Mouse (Mus musculus) T-helper 1 cell (primary cell): ENCODE data around the gene Atp6v1e1.
"Not testable (repeated sequence)": the region's sequence is repeated elsewhere in the genome, so short reads cannot be mapped to it uniquely, and the experiment has no call there.

Experiments
- in situ Hi-C: fragments of 300-600 bp; cut with MboI, MseI; formaldehyde crosslinking; loops from one replicate; pipeline ENCODE4 v1.15.1; 2025; ENCODE audit warnings: high pct_unique_total_duplicates

Atp6v1e1 gene

DNA sequence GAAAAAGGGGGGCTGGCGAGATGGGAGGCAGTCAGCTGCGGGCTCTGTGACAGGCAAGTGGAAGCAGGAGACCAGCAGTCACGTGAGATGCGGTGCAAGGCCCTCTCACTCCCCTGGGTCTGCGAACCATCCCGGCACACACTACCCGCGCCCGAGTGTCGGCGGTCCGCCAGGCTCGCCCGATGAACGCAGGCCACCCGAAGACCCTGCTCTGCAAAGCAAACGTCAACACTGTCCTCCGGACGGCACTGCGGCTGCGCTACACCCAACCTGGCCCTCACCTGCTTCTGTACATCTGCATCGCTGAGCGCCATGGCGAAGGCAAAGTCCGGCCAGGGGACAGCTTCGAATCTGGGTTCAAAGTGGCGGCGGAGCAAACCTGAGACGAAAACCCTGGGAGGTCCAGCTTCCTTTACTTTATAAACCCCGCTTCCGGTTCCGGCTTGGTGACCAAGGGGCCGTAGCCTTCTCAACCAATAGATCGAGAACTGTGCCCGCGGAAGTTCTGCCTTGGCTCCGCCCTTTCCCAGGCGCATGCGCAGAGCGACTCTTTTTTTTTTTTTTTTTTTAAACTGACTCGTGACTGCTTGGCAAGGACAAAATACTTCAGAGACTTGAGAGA is at the start of gene Atp6v1e1:
TSS of gene Atp6v1e1 (minus strand) at position 487 of the 622 bp plus-strand sequence.
- in situ Hi-C loops: no loop called here

DNA sequence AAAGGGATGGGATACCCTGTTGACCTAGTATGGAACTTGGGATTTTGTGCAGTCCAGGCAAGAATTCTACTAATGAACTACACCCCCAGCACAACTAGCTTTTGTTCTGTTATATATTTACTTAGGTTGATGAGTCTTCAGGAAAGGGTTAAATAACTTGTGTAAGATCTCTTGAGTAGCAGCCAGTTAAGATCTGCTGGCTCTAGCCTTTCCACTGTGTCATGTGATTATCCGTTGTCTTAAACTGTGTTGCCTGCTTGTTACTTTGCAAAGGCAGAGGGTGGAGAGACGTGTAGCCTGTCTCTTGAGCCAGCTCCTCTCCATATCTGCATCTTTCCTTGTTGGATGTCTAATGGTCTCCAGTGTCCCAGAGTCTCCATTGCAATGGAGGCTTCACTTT is 48.7 kb upstream of the Atp6v1e1 start:
- in situ Hi-C loops: no loop called here

DNA sequence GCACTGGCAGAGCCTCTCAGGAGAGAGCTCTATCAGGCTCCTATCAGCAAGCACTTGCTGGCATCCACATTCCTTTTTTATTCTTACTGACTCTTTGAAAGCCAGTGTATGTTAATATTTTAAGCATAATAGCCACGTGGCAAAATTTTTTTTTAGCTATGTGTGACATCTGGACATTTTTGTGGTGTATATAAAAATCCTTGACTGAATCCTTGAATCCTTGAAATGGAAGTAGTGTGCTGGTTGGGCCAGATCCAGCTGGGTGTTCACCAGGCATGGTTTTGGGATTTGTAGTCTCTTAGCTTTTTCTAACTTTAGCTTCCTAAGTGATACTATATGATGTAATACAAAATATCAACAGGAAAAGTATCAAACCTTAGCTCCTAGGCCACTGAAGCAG is 46.2 kb upstream of the Atp6v1e1 start:
- in situ Hi-C loops: no loop called here

DNA sequence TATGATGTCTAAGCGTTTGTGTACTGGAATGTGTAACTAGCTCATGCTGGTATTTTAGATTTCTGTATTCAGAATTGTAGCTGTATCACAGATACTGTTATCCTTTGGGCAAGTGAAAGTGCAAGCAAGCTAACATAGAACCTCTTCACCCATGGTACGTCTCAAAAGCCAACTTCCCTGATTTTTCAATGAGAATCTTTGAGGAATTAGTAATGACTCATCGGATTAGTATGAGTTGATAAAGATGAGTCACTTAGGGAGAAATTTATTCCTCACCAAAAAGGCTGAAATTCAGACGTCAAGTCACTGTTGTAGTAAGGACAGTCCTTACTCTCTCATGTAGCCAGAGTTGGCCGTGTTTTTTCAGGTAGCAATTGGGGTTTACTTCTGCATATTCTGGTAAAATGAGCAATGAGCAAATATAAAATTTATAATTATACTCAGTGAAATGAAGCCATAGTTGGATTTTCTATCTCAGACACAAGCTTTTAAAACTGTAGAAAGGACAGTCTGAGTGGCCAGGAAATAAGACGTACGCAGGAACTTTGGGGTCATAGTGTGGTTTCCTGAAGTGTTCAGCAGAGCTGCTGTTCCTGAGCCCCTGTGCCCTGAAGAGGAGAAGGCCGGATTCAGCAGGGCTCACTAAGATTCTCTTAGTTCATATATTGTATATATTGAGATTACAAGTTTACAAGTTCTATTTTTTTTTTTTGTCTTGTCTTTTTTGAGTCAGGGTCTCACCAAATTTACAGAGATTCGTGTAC is 43.6 kb upstream of the Atp6v1e1 start:
- in situ Hi-C loops: no loop called here

DNA sequence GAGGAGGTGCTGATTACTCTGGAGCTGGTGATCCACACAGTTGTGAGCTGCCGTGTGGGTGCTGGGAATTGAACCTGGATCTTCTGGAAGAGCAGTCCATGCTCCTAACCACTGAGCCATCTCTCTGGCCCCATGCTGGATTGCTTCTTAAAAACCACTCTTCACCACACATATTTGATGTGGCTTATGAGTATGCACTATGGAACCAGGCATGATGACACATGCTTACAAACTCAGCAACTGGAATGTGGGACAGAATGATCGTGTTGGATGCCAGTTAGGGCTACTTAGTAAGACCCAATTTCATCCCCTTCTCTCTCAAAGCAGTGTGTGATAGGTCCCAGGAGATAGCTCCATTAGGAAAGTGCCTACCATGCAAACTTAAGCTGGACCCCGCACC is 37.5 kb upstream of the Atp6v1e1 start:
- in situ Hi-C loops: no loop called here

DNA sequence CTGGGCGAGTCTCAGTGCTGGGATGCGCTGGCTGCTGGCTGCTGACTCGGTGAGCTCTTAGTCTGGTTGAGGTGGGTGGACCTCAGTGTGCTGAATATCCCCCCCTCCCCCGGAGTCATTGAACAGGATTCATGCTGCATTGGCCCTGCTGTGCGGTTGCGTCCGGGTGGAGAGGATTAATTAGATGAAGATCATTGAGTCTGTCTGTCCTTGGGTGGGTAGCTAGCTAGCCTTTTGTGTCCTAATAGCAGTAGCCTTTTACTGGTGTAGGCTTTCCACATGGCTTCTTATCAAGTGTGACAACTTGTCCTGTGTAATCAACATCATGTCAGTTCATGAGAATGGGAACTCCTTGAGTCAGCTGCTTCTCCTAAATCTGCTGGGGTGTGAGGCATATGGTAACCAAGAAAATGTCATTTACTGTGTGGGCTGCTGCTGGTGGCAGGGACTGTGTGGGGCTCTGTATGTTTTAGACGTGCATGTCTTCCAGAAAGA is 35.7 kb upstream of the Atp6v1e1 start:
- in situ Hi-C loops: no loop called here

DNA sequence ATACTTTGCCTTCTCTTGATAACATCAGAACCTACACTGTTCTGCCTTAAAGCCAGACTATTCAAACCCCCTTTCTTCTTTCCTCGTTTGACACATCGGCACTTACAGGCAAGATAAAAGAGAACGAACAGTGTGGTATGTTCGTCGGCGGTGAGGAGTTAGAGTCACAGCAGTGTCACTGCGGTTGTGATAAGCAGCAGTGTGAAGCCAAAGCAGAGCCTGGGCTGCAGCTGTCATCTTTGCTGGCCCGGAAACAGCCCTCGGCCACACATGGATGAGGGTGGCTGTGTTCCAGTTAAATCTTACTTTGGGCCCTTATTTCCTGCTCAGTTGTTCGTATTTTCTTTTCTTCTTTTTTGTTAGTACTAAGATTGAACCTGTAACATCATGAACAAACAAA is 31.8 kb upstream of the Atp6v1e1 start:
- in situ Hi-C loops: no loop called here

DNA sequence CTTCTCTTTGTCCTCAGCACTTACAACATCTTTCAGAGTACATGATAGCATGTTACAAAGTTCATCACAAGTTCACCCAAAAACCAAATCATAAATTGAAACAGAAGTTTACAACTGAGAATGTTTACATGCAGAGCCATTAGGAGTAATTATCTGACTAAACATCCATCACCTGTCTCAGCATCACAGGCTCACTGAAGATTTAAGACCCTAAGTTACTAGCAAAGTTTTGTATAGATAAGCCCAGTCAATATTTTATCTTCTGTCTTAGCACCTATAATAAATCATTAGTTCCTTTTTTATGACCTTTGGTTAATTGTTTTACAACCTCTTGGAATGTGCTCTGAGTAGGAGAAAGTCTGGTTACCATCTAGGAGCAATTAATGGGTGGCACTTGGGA is 28.1 kb upstream of the Atp6v1e1 start:
- in situ Hi-C loops: not testable (repeated sequence)

DNA sequence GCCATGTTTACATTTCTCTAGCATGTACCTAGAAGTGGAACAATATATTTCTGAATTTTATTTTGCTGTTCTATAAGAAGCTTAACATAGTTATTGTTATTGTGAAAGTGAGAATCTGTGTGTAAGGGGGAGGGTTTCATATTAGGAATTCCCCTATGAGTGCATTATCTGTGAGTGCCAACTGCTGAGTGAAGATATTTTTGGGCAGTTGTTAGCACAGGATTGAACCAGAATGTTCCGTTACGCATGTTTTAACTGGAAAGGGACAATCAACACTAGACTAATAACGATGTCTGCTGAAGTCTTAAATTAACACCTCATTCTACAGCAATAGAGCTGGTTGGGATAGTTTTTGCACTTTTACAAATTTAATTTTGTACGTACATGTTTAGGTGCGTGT is 19.2 kb upstream of the Atp6v1e1 start:
- in situ Hi-C loops: no loop called here

DNA sequence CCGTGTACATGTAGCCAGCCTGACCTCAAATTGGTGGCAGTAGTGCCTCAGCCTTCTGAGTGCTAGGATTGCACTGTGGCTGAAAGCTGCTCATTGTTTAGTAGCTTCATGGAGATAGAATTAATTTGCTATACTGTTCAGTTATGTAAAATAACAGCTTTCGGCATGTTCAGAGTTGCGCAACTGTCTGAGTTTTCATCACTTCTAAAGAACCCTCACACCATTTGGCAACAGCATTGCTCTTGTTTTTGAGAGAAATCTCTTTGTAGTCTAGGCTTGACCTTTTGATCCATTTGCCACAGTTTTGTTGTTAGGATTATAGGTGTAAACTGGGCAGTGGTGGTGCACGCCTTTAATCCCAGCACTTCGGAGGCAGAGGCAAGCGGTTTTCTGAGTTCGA is 17.7 kb upstream of the Atp6v1e1 start:
- in situ Hi-C loops: no loop called here

DNA sequence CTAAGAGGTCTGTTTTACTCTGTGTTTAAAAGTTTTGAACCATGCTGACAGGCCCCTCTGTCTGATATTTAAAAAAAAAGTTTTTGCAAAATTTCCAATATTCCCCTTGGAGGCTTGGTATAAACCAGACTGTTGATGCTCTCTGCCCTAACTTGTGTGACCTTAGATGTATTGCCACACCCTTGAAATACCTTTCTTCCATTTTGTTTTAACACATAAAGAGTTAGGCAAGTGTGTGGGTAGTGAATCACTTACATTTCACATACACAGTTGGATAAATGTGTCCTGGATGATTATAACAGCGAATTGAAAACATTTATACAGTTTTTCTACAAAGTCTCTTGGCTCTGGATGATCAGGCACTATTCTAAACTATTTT is 14.5 kb upstream of the Atp6v1e1 start:
- in situ Hi-C loops: no loop called here

DNA sequence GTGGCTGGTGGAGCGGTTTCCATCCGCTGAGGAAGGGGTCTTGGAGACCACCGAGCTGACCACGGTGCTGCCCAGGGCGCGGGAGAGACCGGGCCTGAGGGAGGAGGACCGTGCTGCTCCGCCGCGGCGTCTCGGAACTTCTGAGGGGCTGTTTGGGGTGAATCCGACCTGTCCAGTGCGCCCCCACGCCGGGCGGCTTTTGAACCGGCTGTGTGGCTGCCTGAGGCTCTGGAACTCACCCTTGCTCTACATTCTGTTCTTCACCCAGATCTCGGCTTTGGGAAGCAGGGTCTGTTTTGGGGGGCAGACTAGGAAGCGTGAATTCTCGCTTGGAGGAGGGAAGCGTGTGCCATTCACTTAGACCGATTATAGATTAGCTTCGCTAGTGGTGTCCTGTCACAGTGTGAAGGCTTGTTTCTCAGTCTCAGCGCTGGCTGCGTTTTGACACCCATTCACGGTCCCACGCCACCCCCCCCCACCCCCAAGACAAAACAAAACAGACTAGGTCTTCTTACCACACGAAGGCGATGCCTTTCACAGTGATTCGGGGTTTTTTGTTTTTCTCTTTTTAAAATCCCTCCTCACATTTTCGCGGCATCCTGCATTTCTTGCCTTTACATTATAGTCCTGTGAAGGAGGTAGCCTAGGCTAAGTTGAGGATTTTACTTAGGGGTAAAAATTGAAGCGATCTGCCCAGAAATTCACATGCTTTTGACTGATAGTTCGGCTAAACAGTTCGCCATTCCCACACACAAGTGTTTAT is 14.0 kb upstream of the Atp6v1e1 start:
- in situ Hi-C loops: no loop called here

DNA sequence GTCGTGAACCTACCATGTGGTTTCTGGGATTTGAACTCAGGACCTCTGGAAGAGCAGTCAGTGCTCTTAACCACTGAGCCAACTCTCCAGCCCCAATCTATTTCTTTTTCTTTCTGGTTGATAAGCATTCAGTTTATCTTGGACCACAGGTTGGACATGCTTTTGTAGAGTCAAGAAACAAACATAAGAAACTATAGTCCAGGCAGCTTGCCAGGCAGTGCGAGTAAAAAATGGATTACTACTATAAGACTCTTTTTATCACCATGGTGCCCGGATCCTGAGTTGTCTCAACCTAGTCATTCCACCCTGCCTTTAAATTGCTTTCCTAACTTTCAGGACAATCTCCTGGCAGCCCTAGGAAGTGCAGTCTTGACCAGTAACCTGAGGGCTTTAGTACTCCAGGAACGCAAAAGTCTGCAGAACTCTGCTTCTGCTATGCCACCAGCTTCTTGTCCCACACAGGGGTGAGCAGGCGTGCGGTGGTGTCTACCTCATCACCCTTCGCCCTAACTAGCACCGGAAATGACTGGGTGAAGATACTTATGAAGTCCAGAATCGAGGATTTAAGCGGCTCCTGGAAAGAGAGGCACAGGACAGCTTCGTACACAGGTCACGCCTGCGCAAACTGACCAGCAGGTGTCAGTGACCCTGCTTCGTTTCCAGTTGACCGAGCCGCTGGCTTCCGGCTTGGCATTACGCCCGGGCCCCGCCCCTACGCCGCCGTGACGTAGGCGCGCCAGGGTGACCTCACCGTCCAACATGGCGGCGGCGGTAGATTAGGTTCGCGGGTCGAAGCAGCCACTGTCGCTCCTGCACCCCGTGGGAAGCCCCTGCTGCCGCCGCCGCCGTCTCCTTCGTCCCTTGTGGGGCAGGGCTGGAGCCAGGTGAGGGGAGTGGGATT is 13.1 kb upstream of the Atp6v1e1 start, which contains the start of gene Bcl2l13:
TSS of gene Bcl2l13 (plus strand) at position 739 of the 901 bp plus-strand sequence.
- in situ Hi-C loops: no loop called here

DNA sequence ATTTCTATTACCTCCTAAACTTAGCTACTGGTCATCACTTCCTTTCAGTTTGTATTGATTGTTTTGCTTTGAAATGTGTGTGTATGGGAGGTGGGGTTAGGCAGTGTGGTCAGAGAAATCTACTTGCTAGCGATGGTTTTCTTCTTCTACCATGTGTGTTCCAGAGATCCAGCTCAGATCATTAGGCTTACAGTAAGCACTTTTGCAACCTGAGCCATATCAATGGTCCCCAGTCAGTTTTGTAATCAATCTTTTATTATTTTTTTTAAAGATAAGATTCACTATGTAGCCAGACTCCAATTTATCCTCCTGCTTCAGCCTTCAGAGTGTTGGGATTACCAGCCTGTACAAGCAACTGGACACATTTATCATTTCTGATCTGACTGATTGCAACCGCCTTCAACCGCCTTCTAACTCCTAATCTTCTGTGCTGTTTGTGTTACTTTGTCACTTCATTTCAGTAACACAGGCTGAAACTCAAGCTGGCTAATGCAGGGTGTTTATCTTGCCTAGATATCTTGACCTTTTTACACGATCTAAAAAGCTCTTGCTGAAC is 12.3 kb upstream of the Atp6v1e1 start:
- in situ Hi-C loops: no loop called here

DNA sequence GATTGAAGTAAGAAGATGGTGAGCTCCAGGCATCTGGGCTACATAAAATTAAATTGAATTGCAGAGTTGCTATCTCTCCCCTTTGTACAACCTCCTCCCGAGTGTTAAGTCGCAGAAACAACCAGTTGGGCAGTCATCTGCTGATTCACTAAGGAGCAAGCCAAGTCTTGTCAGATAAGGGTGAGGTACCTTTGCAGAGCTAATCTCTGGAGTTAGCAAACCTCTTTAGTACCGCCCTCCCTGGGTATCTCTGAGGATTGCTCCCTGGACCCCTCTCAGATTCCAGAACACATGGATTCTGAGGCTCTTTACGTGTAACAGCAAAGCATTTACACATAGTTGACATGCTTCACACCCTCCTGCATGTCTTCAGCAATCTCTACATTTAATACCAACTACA is 9.5 kb upstream of the Atp6v1e1 start:
- in situ Hi-C loops: no loop called here

DNA sequence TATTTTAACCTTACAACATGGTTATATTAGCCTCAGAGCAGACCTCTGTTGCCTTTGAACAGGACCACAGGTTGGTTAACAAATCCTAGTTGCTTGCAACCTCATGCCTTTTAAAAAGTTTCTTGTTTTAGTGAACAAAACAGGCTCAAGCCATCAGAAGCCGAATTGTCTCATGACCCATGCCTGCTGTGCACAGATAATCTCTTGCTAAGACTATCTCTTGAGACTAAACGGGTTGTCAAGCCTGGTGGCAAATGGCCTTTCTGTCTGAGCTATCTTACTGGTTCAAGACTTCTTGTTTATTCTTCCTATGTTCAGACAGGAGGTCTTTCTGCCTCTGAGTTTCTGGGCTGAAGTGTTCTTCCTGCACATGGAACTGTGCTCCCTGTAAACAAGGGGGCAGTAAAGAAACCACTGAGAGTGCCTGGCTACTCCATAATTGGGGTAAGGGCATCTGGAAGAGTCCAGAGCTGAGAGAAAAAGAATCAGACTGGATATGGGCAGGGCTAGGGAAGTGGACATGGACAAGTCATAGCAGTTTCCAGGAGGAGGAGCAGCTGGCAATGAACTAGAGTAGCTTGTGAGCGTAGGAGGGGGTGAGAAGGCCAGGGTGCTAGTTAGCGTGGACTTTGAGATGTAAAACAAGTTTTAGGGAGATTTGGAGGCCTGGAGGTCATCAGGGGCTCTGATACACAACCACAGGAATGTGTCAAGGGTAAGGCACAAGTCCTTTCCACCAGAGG is 8.4 kb upstream of the Atp6v1e1 start:
- in situ Hi-C loops: no loop called here

DNA sequence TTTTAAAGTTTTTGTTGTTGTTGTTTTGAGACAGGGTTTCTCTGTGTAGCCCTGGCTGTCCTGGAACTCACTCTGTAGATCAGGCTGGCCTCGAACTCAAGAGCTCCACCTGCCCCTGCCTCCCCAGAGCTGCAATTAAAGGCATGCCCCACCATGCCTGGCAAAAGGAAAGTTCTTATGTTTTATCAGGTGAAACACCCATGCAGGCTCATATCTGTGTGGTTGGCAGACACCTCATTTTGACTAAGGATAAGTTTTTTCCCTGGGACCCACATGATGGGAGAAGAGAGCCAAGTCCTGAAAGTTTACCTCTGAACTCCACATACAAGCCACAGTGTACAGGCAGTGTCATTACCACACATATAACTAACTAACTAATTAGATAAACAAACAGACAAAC is 7.5 kb upstream of the Atp6v1e1 start:
- in situ Hi-C loops: no loop called here

DNA sequence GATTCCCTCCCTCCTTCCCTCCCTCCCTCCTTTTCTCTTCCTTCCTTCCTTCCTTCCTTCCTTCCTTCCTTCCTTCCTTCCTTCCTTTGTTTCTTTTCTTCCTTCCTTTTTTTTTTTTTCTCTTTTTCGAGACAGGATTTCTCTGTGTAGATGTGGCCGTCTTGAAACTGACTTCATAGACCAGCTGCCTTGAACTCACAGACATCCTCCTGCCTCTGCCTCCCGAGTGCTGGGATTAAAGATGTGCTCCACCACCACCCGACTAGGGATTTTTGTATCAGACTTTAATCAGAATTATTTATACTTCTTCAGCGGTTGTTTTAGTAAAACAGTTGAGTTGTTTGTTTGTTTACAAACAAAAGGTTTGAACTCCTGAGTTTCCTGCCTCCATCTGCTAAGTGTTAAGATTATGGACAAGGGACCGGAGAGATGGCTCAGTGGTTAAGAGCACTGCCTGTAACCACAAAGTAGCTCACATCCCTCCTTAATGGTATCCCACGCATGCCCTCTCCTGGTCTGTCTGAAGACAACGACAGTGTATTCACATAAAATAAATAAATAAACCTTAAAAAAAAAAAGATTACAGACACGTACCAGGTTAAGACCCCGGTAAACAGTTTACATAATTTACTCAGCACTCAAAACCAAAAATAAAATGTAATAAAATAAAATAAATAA is 483 bp upstream of the Atp6v1e1 start:
- in situ Hi-C loops: no loop called here

DNA sequence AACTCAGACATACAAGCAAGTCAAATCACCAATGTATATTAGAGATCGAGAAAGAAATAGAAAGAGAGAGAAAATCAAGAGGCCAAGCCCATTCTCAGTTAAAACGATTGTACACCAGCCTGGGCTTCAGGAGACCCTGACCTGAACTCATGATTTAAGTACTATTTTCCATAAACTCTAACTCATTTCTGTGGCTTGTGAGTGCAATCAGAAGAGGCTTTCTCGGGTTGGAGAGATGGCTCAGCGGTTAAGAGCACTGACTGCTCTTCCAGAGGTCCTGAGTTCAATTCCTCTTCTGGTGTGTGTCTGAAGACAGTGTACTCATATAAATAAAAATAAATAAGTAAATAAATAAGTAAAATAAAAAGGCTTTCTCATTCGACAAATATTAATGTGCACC is 878 bp downstream of the Atp6v1e1 start:
- in situ Hi-C loops: no loop called here

DNA sequence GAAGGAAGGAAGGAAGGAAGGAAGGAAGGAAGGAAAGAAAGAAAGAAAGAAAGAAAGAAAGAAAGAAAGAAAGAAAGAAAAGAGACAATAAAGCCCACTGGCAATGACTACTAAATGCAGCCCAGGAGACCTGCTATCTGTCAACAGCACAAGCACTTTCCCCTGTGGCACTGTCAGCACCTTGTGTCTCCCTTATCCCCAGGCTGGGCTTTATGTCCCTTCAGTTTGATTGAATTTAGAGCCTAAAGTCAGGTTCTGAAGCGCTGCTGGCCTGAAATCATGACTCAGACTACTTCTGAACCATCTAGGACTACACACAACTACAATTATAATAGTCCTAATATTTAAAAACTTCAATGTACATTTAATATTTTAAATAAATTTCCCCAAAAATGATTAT is 1.7 kb downstream of the Atp6v1e1 start:
- in situ Hi-C loops: no loop called here
